Mouse (Mus musculus): Measurements from ENCODE around the gene Hnrnpr. TPM values are rescaled to one million over a fixed set of nuclear protein-coding genes. Genes with fewer than 3 reads are reported as not detected.

Gene Hnrnpr
- total RNA-seq (2014; rRNA removed) (162 and 169 TPM in 2 replicates), polyA plus RNA-seq (2015; fragmentation: Nextera tagmentation; extraction: Ambion mirVana) (175 and 214 TPM in 2 replicates)

GRCm38 (mm10) chr4:136310229-136311041 is at the start of gene Hnrnpr:
Hnrnpr (plus strand) TSS chr4:136310942.
- H3K4me1 ChIP-seq (ENCODE audit: insufficient read depth): peaks cover 18% of the 10 kb centered on the region
- TF ChIP-seq CTCF (IDR thresholded peaks at IDR 0.05; ENCODE audit: low read depth): no peak
- H3K36me3 ChIP-seq (ENCODE audit: insufficient read depth): no peaks in the 10 kb centered on the region
- ATAC-seq (peak; percentile 100), DNase-seq (peak; percentile 99)
- no peaks in the 10 kb centered on the region for H3K27me3 ChIP-seq (ENCODE audit: insufficient read depth, low read length)
- 1% methylated on average over 59 of the region's 65 CpGs for WGBS
- peak within 1 kb of the TSS; percentile 97 for H3K27ac ChIP-seq (ENCODE audit: low read depth, low read length)
- H3K4me3 ChIP-seq (ENCODE audit: low read depth, low read length): peak within 1 kb of the TSS; percentile 97
- H3K9me3 ChIP-seq (ENCODE audit: low read length): no peaks in the 10 kb centered on the region
- H3K4me2 ChIP-seq (ENCODE audit: low read depth): peak within 1 kb of the TSS; percentile 80
- H3K9ac ChIP-seq: peak within 1 kb of the TSS; percentile 96

- no peak for ATAC-seq
- no peak for DNase-seq
- Histone ChIP-seq H3K9me3 (ENCODE audit: low read length) (no peaks in the 10 kb centered on the region), H3K4me3 (ENCODE audit: low read depth, low read length) (no peak overlapping the region), H3K9ac (no peak overlapping the region), H3K27me3 (ENCODE audit: insufficient read depth, low read length) (no peaks in the 10 kb centered on the region), H3K27ac (ENCODE audit: low read depth, low read length) (no peak overlapping the region), H3K4me2 (ENCODE audit: low read depth) (no peak overlapping the region), H3K4me1 (ENCODE audit: insufficient read depth) (no peaks in the 10 kb centered on the region), H3K36me3 (ENCODE audit: insufficient read depth) (no peaks in the 10 kb centered on the region)
- WGBS: 81% methylated on average over 10 of the region's 10 CpGs
- TF ChIP-seq CTCF (IDR thresholded peaks at IDR 0.05; ENCODE audit: low read depth): no peak
These were observed 48.8 kb upstream of the Hnrnpr start for GRCm38 (mm10) chr4:136261912-136262311.

- ATAC-seq: no peak
- no peak overlapping the region for H3K4me2 ChIP-seq (ENCODE audit: low read depth)
- no peak overlapping the region for H3K4me3 ChIP-seq (ENCODE audit: low read depth, low read length)
- no peaks in the 10 kb centered on the region for H3K9me3 ChIP-seq (ENCODE audit: low read length)
- no peak overlapping the region for H3K9ac ChIP-seq
- H3K27me3 ChIP-seq (ENCODE audit: insufficient read depth, low read length): no peaks in the 10 kb centered on the region
- no peaks in the 10 kb centered on the region for H3K36me3 ChIP-seq (ENCODE audit: insufficient read depth)
- H3K4me1 ChIP-seq (ENCODE audit: insufficient read depth): no peaks in the 10 kb centered on the region
- DNase-seq: no peak
- no peak for TF ChIP-seq CTCF (IDR thresholded peaks at IDR 0.05; ENCODE audit: low read depth)
- 94% methylated on average over 4 of the region's 4 CpGs for WGBS
- no peak overlapping the region for H3K27ac ChIP-seq (ENCODE audit: low read depth, low read length)
These were observed 47.2 kb upstream of the Hnrnpr start for GRCm38 (mm10) chr4:136263555-136263954.

GRCm38 (mm10) chr4:136266716-136267343 is 43.9 kb upstream of the Hnrnpr start:
- Histone ChIP-seq H3K4me3 (ENCODE audit: low read depth, low read length) (no peak overlapping the region), H3K36me3 (ENCODE audit: insufficient read depth) (no peaks in the 10 kb centered on the region), H3K27ac (ENCODE audit: low read depth, low read length) (no peak overlapping the region), H3K4me2 (ENCODE audit: low read depth) (no peak overlapping the region), H3K9ac (no peak overlapping the region), H3K4me1 (ENCODE audit: insufficient read depth) (no peaks in the 10 kb centered on the region), H3K27me3 (ENCODE audit: insufficient read depth, low read length) (no peaks in the 10 kb centered on the region), H3K9me3 (ENCODE audit: low read length) (no peaks in the 10 kb centered on the region)
- TF ChIP-seq CTCF (IDR thresholded peaks at IDR 0.05; ENCODE audit: low read depth): no peak
- DNase-seq (no peak), ATAC-seq (no peak)
- WGBS: 84% methylated on average over 9 of the region's 9 CpGs

GRCm38 (mm10) chr4:136268912-136269311 is 41.8 kb upstream of the Hnrnpr start:
- H3K4me2 ChIP-seq (ENCODE audit: low read depth): no peak overlapping the region
- H3K9ac ChIP-seq: no peak overlapping the region
- H3K36me3 ChIP-seq (ENCODE audit: insufficient read depth): no peaks in the 10 kb centered on the region
- no peaks in the 10 kb centered on the region for H3K27me3 ChIP-seq (ENCODE audit: insufficient read depth, low read length)
- no peak overlapping the region for H3K4me3 ChIP-seq (ENCODE audit: low read depth, low read length)
- 0 out of 2 replicates have a peak, but pooled peaks cover 8% of the 10 kb centered on the region for H3K9me3 ChIP-seq (ENCODE audit: low read length)
- DNase-seq: no peak
- TF ChIP-seq CTCF (IDR thresholded peaks at IDR 0.05; ENCODE audit: low read depth): no peak
- H3K27ac ChIP-seq (ENCODE audit: low read depth, low read length): no peak overlapping the region
- WGBS: 86% methylated on average over 1 of the region's 1 CpGs
- ATAC-seq: no peak
- no peaks in the 10 kb centered on the region for H3K4me1 ChIP-seq (ENCODE audit: insufficient read depth)

GRCm38 (mm10) chr4:136270648-136271047 is 40.1 kb upstream of the Hnrnpr start:
- no peak for TF ChIP-seq CTCF (IDR thresholded peaks at IDR 0.05; ENCODE audit: low read depth)
- no peaks in the 10 kb centered on the region for H3K4me1 ChIP-seq (ENCODE audit: insufficient read depth)

GRCm38 (mm10) chr4:136281097-136281496 is 29.6 kb upstream of the Hnrnpr start:
- DNase-seq: no peak

More at GRCm38 (mm10) chr4:136270648-136271047, 40.1 kb upstream of the Hnrnpr start:
- no peak for ATAC-seq
- Histone ChIP-seq H3K36me3 (ENCODE audit: insufficient read depth) (no peaks in the 10 kb centered on the region), H3K4me3 (ENCODE audit: low read depth, low read length) (no peak overlapping the region), H3K9ac (no peak overlapping the region), H3K9me3 (ENCODE audit: low read length) (0 out of 2 replicates have a peak, but pooled peaks cover 8% of the 10 kb centered on the region), H3K27me3 (ENCODE audit: insufficient read depth, low read length) (no peaks in the 10 kb centered on the region), H3K4me2 (ENCODE audit: low read depth) (no peak overlapping the region), H3K27ac (ENCODE audit: low read depth, low read length) (no peak overlapping the region)
- 83% methylated on average over 8 of the region's 8 CpGs for WGBS
- DNase-seq: no peak

More at GRCm38 (mm10) chr4:136281097-136281496, 29.6 kb upstream of the Hnrnpr start:
- H3K27ac ChIP-seq (ENCODE audit: low read depth, low read length): no peak overlapping the region
- no peak overlapping the region for H3K4me2 ChIP-seq (ENCODE audit: low read depth)
- 91% methylated on average over 8 of the region's 8 CpGs for WGBS
- no peak overlapping the region for H3K4me3 ChIP-seq (ENCODE audit: low read depth, low read length)
- H3K9me3 ChIP-seq (ENCODE audit: low read length): no peaks in the 10 kb centered on the region
- H3K36me3 ChIP-seq (ENCODE audit: insufficient read depth): no peaks in the 10 kb centered on the region
- no peak for TF ChIP-seq CTCF (IDR thresholded peaks at IDR 0.05; ENCODE audit: low read depth)
- ATAC-seq: no peak
- no peaks in the 10 kb centered on the region for H3K27me3 ChIP-seq (ENCODE audit: insufficient read depth, low read length)
- H3K4me1 ChIP-seq (ENCODE audit: insufficient read depth): peaks cover 16% of the 10 kb centered on the region
- no peak overlapping the region for H3K9ac ChIP-seq
